Mouse (Mus musculus): ENCODE data around the gene Rhox3h.
"Not testable (repeated sequence)": the region's sequence is repeated elsewhere in the genome, so short reads cannot be mapped to it uniquely, and the experiment has no call there.

The Rhox3h gene

DNA sequence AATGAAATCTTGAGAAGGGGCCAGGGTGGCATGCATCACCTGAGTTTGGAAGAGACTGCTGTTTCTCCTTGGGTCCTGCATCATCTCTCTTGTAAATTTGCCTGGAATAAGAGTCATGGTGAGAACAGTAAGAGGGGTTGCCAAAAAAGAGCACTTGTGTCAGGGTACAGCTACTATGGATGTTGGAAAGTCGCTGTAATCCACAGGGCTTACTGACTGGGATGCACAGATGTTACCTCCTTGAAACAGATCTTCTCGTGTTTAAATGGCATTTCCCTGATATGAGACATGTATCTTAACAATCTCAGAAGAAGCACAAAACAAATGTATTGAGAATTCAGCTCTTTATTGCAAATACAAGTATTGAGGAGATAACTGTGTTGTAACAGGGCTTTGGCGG lies at the start of gene Rhox3h:
Rhox3h (minus strand) TSS at position 101 of the 400 bp plus-strand sequence.
- DNase-seq (ENCODE audit: low spot score in 2 of 2): not testable (repeated sequence)

DNA sequence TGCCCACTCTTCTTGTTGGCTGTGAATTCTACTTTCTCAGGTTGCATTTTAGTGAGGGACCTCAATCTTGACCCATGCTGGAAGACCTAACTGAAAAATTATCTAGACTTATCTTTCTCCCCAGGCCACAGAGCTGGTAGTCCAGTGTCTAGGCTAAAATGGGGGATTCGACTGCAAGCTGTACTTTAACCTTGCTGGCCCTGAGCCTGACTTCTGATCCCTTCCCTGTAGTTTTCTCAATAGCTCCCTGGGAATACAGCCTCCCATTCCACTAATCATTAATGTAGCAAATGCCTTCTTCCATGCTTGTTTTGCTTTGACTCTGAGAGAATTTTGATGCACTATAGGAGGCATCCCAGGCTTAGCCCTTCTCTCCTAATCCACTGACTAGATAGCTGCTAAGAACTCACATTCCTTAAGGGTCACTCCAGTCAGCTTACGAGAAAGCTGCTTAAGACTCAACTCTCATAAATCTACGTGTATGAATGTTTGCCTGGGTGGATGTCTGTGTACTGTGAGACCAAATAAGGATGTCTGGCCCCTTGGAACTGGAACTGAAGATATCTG lies 33.3 kb upstream of the Rhox3h start:
- DNase-seq (ENCODE audit: low spot score in 2 of 2): no peak

GRCm38 (mm10) chrX:37692261-37692660 lies 23.7 kb upstream of the Rhox3h start:
- no peak for DNase-seq (ENCODE audit: low spot score in 2 of 2)

DNA sequence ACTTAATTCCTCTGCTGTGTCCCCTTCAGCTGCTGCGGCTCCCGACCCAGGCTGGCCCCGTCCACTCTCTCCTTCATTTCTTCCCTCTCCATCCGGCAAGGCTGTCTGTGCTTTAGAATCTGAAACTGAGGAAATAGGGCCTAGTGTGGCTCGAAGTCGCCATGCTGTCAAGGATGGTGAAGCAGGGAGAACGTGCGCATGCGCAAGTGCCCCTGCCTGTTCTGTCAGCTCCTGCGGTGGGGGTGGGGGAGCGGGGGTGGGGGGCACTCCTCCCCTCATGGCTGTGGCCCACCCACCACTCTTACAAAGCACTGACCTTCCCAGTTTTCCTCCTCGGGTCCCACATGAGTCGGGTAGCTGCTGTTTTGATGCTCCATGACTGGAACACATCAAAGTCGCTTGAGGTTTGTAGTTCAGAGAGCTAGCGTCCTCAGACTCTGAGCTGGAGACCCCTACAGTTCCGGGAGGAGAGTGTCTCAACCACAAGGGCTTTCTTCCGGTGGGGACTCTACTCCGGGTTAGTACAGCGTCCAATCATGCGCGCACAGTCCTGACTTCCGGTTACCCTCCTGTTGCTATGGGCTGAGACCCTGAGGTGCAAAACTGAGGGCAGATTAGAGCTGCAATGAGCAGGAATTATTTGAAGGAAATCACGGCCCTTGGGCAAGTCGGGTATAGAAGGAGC lies 14.6 kb upstream of the Rhox3h start:
- no peak for DNase-seq (ENCODE audit: low spot score in 2 of 2)

GRCm38 (mm10) chrX:37673177-37673576 lies 4.6 kb upstream of the Rhox3h start, which contains the start of gene Rhox2h:
Rhox2h (minus strand) TSS chrX:37673277.
- DNase-seq (ENCODE audit: low spot score in 2 of 2): not testable (repeated sequence)

DNA sequence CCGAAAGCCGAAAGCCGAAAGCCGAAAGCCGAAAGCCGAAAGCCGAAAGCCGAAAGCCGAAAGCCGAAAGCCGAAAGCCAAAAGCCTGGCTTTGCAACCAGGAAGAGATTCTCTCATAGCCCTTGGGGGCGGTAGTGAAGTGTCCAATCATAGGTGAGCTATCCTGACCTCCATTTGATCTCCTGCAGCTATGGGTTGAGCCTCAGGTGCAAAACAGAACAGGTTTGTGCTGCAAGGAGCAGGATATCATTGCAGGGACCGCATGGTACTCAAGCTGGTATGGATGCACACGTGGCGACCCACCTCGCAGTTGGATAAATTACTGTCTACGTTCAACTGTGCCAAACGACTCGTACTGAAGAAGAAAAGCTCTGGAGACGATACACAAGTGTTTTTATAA lies 17.3 kb downstream of the Rhox3h start, which contains the start of gene Rhox4g:
Rhox4g (minus strand) TSS at position 101 of the 400 bp plus-strand sequence.
- not testable (repeated sequence) for DNase-seq (ENCODE audit: low spot score in 2 of 2)

- DNase-seq (ENCODE audit: low spot score in 2 of 2): not testable (repeated sequence)
Observed at GRCm38 (mm10) chrX:37643370-37643769, 25.2 kb downstream of the Rhox3h start, which contains the start of gene Rhox2g. Rhox2g (minus strand) TSS chrX:37643470.

GRCm38 (mm10) chrX:37628512-37628911 lies 40.1 kb downstream of the Rhox3h start, which contains the start of gene Rhox3g:
Rhox3g (minus strand) TSS chrX:37628612.
- not testable (repeated sequence) for DNase-seq (ENCODE audit: low spot score in 2 of 2)
